Mouse (Mus musculus) neural tube, embryonic 10.5 days (tissue): Measurements from ENCODE around the gene Nsf.
"Not testable (repeated sequence)": the region's sequence is repeated elsewhere in the genome, so short reads cannot be mapped to it uniquely, and the experiment has no call there.

Experiments
- DNase-seq: peaks from one replicate; pipeline ENCODE4 v3.0.0-alpha.2; 2017; ENCODE audit warnings: low spot score; ENCODE audit errors: extremely low spot score

Gene Nsf

GRCm38 (mm10) chr11:103896966-103897750 lies 56.7 kb downstream of the Nsf start:
- no peak for DNase-seq

- DNase-seq = no peak
These were observed 57.8 kb downstream of the Nsf start for GRCm38 (mm10) chr11:103896056-103896455.

DNA sequence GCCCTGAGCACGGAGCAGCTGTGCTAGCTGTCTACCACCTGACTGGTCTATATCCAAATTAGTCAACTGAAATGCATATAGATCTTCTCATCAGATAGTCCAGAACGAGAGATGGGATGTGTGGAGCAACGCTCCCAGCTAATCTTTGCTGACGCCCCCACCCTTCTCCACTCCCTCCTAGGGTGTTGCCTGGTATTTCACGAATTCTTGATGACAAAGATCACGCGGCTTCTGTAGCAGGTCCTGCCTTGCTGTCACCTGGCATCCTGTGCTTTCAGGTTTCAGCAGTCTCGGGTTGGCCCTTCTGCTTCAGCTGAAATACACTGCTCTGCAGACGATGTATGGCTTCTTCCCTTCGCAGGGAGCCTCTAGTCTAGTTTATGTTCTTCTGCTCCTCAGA lies 61.0 kb downstream of the Nsf start:
- DNase-seq = no peak

DNA sequence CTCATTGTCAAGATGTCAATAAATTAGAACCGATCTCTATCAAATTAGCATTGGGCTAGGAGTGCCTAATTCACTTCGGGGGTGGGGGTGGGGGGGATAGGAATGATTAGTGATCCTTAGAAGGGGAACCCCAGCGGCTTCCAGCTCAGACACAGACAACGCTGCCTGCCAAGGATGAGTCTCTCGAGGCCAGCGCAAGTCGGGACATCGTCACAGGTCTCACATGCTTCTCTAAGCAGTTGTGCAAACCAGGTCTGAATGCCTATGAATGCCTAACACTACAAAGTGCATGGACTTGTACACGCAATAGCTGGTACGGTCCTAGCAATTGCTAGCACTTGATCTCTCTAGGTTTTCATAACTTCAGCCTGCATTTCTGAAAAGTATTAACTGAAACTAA lies 62.1 kb downstream of the Nsf start:
- no peak for DNase-seq

DNA sequence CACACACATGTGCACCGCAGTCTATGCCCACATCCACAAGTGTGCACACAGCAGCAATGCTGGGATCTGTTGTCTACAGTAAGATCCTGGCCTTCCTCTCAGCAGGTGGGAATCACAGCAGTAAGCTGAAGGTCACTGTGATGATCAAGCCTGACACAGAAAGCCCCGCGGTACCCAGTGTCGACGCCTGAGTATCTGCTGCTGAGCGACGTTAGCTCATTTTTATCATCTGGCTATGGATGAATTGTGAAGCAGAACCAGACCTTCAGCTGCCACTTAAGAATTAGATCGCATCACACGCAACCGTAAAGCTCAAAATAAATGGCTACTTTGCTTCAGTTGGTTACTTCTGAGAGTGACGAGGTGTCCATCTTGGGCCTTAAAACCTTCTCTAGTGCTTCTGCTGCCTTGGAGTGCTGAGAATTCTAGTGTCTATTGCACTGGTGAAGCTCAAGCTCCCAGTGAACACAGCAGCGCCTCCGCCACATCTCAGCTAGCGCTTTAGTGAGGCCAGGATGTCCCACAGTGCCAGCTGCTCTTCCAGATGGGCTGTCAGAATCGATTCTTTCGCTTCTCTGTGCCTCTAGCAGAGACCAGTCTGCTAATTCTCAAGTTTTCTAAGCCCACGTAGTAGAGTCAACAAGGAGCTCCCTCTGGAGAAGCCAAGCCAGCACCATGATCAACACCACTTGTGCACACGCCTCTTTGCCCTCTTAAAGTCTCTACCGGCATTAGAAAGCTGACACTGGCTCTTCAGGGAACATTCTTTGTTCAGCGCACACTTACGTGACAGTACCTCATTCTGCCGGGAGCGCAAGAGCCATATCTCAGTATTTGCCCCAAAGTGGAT lies 63.3 kb downstream of the Nsf start:
- DNase-seq = no peak

DNA sequence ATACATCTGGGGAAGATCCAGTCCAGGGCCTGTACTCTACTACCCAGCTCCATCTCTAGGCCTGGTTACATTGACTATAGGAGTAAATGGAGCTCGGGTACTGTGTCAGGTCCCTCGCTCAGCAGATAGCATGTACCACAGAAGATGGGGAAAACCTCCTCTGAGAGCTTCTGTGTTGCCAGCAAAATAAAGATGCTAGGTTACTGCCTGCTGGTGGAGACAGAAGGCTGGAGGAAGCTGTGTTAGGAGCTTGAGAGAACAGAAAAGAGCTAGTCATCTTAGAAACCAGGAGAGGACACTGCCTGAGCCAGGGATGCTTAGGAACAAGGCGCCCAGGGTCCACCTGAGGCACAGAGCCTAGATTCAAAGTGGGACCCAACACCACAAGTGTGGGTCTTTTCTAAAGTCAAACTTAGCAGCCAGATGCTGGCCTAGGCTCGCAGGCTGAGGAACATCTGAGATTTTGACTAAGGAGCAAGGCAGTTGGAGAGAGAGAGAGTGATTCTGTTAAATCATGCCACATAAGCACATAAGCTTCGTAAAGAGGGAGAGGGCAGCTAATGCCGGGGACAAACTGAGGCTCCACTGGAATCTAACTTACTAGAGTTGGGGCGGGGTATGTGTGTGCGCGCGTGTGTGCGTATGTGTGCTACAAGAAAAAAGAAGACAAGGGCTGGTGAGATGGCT lies 66.0 kb downstream of the Nsf start:
- DNase-seq = no peak

- peak; percentile 24 for DNase-seq
These were observed 69.0 kb downstream of the Nsf start for GRCm38 (mm10) chr11:103884749-103885383.

GRCm38 (mm10) chr11:103883793-103884192 lies 70.1 kb downstream of the Nsf start:
- no peak for DNase-seq

- not testable (repeated sequence) for DNase-seq
These were observed 74.4 kb downstream of the Nsf start for GRCm38 (mm10) chr11:103879476-103879875.

DNA sequence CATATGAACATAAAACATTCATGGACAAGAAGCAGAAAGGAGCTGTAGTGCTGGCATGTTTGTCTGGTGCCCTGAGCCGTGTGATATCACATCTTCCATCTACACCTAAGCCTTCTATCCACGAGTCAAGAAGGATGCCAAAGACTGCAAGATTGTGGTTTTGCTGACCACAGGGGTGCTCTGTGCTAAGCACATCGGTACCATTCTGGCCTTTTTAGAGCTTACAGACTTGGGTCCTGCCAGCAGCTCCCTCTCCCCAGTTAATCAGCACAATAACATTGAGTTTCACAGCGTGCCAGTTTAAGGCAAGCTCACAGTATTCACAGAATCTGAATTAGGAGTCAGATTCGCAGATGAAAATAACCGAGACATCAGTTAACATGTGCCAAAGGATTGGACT lies 75.4 kb downstream of the Nsf start:
- no peak for DNase-seq

- DNase-seq = no peak
These were observed 83.5 kb downstream of the Nsf start for GRCm38 (mm10) chr11:103870352-103870751.

DNA sequence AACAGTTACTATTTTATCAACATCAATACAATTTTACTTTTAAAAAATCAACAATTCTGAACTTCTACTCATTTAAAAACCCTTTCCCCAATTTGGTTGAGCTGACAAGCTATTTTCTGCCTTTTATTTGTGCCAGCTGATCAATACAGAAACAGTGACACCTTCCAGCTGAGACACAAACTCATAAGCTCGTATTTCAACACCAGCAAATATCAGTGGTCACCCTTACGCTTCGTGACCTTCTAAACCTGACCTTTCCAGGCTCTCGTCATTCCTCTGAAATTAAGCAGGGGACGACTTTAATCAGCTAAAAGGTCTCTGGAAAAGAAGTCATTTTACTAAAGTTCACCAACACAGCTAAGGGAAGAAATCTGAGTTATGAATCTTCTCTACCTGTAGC lies 86.2 kb downstream of the Nsf start:
- no peak for DNase-seq

GRCm38 (mm10) chr11:103865346-103865745 lies 88.5 kb downstream of the Nsf start:
- no peak for DNase-seq

DNA sequence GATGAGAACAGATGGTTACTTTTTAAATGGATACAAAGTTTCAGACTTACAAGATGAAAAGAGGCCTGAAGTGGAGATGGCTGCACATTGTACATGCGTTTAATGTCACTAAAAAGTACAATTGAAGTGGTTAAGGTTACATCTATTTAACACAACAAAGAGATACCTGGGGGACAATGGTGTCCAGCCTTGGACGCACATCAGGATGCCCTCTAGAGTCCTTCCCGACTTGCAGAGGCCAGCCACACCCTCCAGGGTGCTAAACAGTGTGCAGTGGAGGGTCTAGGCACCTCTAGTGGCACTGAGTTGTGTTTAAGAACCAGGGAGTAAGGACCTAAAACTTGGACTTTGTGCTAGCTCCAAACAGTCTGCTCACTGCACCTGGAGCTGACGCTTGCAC lies 89.4 kb downstream of the Nsf start:
- no peak for DNase-seq

DNA sequence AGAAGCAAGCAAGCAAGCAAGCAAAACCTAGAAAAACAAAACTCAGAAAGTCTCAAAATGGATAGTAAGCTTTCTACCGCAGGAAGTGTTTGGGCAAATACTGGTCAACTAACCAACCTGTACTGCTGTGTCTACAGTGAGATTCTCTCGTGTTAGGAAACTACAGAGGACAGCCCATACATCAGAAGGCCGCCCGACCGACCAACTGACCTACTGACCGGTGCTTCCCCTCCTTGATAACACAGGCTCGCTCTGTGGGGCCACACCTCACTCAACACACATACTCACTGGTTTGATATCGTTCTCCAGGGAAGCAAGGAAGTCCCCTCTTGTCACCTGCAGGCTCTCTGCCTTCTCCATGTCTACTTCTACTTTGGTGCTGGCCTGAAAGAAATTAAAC lies 90.9 kb downstream of the Nsf start:
- DNase-seq = no peak

GRCm38 (mm10) chr11:103859933-103860610 lies 93.8 kb downstream of the Nsf start:
- DNase-seq = no peak

DNA sequence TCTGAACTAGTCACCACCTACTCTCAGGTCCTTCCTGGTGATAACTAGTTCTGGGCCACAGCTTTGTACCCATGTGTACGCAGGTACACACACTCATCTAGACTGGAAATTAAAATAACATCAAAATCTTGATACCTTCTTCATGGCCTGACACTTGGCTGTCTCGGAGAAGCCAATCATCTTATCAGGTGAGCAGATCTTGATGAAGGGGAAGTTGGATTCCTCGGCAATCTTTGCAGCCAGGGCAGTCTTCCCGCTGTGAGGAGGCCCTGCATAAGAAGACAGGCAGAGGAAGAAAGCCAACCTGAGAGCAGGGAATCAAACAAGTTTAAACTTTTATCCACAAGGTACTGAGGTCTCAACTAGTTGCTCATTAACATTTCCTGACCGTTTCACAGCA lies 95.1 kb downstream of the Nsf start:
- no peak for DNase-seq

GRCm38 (mm10) chr11:103856641-103857040 lies 97.2 kb downstream of the Nsf start:
- no peak for DNase-seq

- no peak for DNase-seq
These were observed 99.6 kb downstream of the Nsf start for GRCm38 (mm10) chr11:103854294-103854693.

- DNase-seq = no peak
These were observed 100.5 kb downstream of the Nsf start for GRCm38 (mm10) chr11:103853284-103853920.
